Mouse (Mus musculus): ENCODE results near the gene Neurl4.

GRCm38 (mm10) chr11:69938401-69938979, 37.6 kb downstream of the Neurl4 start:
- TF ChIP-seq POLR2A (IDR thresholded peaks at IDR 0.05; ENCODE audit: borderline replicate concordance, control insufficient read depth, low read depth, low read length) (no peak), CTCF (IDR thresholded peaks at IDR 0.05; ENCODE audit: control insufficient read depth, insufficient read depth, low read length) (no peak)
